Mouse (Mus musculus) G1E (cell line): ENCODE measurements around the gene Agmo.

Experiments used
- CTCF ChIP-seq: IDR thresholded peaks from 2 replicates; pipeline ENCODE4 v1.5.1; 2012; ENCODE audit warnings: low read depth, low read length, inconsistent platforms, mixed read lengths
- TAL1 ChIP-seq: conservative IDR thresholded peaks from 2 replicates; pipeline ENCODE4 v1.6.1; 2012; ENCODE audit warnings: low read depth, low read length, inconsistent platforms, mixed read lengths

DNA sequence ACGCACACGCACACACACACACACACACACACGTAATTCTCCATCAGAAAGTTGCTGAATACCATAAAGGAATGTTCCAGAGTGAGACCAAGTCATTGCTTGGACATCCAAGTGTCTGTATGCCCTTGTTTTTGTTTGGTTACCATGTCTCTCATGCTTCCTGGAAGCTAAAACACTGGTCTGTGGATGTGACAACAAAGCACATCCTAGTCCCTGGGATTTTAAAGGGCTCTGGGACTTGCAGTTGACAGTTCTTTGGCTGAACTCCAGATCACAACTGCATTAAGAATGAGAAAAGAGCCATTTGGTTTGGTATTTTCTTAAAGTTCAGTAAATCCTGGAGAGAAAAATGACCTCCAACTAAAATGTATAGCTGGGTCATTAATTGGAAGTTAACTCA is 22.2 kb downstream of the Agmo start:
- TF ChIP-seq CTCF (no peak), TAL1 (no peak)
